Mouse (Mus musculus) spleen, adult 2 months (tissue): ENCODE measurements around the gene Sema4b.

Source experiments
- CTCF ChIP-seq: fragments of 200-500 bp; IDR thresholded peaks from 2 replicates; pipeline ENCODE4 v1.5.1; 2011; ENCODE audit warnings: mild to moderate bottlenecking, inconsistent platforms; ENCODE audit not compliant: insufficient read depth, insufficient read length, insufficient replicate concordance; ENCODE audit errors: extremely low read depth
- POLR2A ChIP-seq: fragments of 200-500 bp; IDR thresholded peaks from 2 replicates; pipeline ENCODE4 v1.6.1; 2011; ENCODE audit warnings: low read depth, low read length, inconsistent platforms

DNA sequence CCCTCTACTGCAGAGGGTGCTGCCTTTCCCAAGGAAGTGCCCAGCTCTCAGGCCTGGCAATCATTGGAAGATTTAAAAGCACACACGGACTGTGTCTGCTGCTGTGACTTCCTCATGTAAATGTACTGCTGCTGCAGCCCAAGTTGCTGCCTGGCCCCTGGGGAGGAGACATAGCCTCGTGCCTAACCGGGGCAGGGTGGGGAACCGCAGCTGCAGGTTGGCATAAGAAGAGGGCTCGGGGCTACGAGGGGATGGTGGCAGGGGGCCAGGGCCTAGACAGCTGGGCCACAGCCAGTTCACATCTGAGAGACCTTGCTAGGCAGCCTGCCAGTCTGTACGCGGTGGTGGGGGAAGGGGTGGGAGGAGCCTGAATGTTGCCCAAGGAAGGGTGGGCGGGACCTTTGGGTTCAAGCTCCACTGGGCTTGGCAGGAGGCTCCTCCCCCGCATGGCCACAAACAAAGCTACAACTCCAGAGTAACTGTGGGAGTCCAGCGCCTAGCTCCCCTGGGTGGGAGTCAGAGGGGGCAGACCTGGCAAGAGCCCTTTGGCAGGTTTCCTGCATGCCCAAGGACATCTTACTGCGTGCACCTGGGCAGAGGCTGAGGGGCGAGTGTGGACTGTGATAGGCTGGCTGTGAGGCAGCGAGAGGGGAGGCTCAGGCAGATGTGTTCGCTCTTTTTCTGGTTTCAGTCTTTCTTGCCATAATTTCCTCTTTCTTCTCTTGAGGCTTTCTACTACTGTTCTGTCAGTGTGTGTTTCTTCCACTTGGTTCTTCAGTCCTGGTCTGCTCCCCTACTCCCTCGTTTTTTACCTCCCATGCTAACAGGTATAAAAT is 5.8 kb downstream of the Sema4b start:
- TF ChIP-seq CTCF (no peak), POLR2A (peak; percentile 52)
